ENCODE assay signal across 25 mouse cellular contexts in the genomic region with DNA sequence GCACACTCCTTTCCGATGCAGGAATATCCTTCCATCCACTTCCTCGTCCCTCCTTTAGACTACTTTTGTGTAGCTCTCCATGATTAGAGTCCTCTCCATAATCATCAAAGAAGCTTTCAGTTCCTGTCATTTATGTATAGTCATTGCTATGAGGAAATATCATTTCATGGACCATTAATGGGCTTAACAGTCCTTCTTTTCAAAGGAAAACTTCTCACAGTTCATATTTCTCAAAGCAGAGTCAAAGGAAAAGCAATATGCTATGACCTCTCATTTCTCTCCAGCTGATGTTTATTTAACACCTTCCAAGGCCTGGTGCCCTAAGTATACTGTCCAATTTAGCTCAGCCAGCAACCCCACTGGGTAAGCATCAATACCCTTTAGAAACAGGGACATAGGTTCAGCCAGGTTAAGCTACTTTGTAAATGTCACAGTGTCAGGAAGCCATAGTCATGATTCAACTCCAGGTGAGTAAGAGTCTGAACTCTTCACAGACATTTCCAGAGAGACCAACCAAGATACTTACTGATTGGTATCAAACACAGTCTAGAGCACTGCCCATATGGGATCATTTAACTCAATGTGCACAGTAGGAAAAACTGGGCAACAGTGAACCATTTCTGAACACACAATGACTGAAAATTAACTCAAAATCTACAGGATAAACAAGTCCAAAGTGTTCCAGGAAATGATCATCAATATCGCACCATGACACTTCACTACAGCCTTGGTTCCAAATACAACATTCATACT.
DNase-seq lines count a peak whose midpoint lies in the region; ATAC-seq and TF ChIP-seq lines count a peak whose summit lies in the region.
"Had no signal": no experiment of that assay in that cellular context is flagged by ENCODE, and none has a peak within 500 bp of the region (broad histone marks: within the 10 kb centered on the region; RNA-seq: fewer than 3 reads in every experiment).

No protein-coding gene starts in this region.

- WGBS in lung, embryonic 15.5 days: 44% methylated on average over 3 of the region's 3 CpGs

- peak overlapping the region; percentile 18; the same call in 1 of the 2 replicates for H3K27ac ChIP-seq in lung, embryonic 15.5 days
- no peak overlapping the region for H3K27ac ChIP-seq in gastrocnemius, adult 2 months
- H3K27ac ChIP-seq: embryonic facial prominence, embryonic 10.5 days; embryonic facial prominence, embryonic 13.5 days; forebrain, embryonic 12.5 days; forebrain, embryonic 15.5 days; heart, adult 2 months; heart, embryonic 10.5 days; heart, embryonic 13.5 days; hindbrain, embryonic 12.5 days; hindbrain, embryonic 15.5 days had no signal

- ATAC-seq in lung, embryonic 15.5 days (ENCODE audit: borderline replicate concordance, extremely low read depth, low FRiP score, low TSS enrichment): peak; percentile 79
- ATAC-seq: CD4-positive, CD25-positive, alpha-beta regulatory T cell, adult 4 months; forebrain, embryonic 15.5 days had no signal

- no peak overlapping the region for H3K9ac ChIP-seq in lung, embryonic 15.5 days
- H3K9ac ChIP-seq: embryonic facial prominence, embryonic 13.5 days; forebrain, embryonic 12.5 days; forebrain, embryonic 15.5 days; heart, embryonic 13.5 days; hindbrain, embryonic 12.5 days; hindbrain, embryonic 15.5 days had no signal

- no peak overlapping the region for H3K4me3 ChIP-seq in lung, embryonic 15.5 days
- no peak overlapping the region for H3K4me3 ChIP-seq in gastrocnemius, adult 2 months
- H3K4me3 ChIP-seq: embryonic facial prominence, embryonic 10.5 days; embryonic facial prominence, embryonic 13.5 days; erythroblast, embryonic 14.5 days; forebrain, embryonic 12.5 days; forebrain, embryonic 15.5 days; heart, adult 2 months; heart, embryonic 10.5 days; heart, embryonic 13.5 days; hindbrain, embryonic 12.5 days; hindbrain, embryonic 15.5 days had no signal

- no peak for TF ChIP-seq CTCF in gastrocnemius, adult 2 months (IDR thresholded peaks at IDR 0.05)

- intact Hi-C loops in gastrocnemius, adult 2 months (cut with DNase I): no loop called here
- intact Hi-C loops in heart, postnatal 10 days (cut with DNase I): no loop called here

- H3K4me2 ChIP-seq in lung, embryonic 15.5 days: no peak overlapping the region
- H3K4me2 ChIP-seq: embryonic facial prominence, embryonic 13.5 days; forebrain, embryonic 12.5 days; forebrain, embryonic 15.5 days; heart, embryonic 13.5 days; hindbrain, embryonic 12.5 days; hindbrain, embryonic 15.5 days had no signal

- H3K9me3 ChIP-seq in lung, embryonic 15.5 days: no peaks in the 10 kb centered on the region
- H3K9me3 ChIP-seq: embryonic facial prominence, embryonic 10.5 days; embryonic facial prominence, embryonic 13.5 days; forebrain, embryonic 12.5 days; forebrain, embryonic 15.5 days; heart, embryonic 10.5 days; heart, embryonic 13.5 days; hindbrain, embryonic 12.5 days; hindbrain, embryonic 15.5 days had no signal

- DNase-seq in lung, adult 18-20 months: no peak
- DNase-seq in lung, postnatal 10 days: peak; percentile 14
- peak; percentile 5 for DNase-seq in lung, postnatal 36 days
- no peak for DNase-seq in gastrocnemius, adult 2 months
- no peak for DNase-seq in heart, postnatal 10 days
- DNase-seq: adrenal gland, postnatal 25 days; cerebellum, adult 11-12 months; cerebellum, adult 8-10 months; cerebellum, postnatal 10 days; cerebellum, postnatal 36 days; embryo, embryonic 11 days; gastrocnemius, postnatal 10 days; gastrocnemius, postnatal 36 days; heart, adult 2 months had no signal

- H3K27me3 ChIP-seq in lung, embryonic 15.5 days: no peaks in the 10 kb centered on the region
- H3K27me3 ChIP-seq: embryonic facial prominence, embryonic 13.5 days; forebrain, embryonic 12.5 days; forebrain, embryonic 15.5 days; heart, embryonic 13.5 days; hindbrain, embryonic 12.5 days; hindbrain, embryonic 15.5 days had no signal

- no peaks in the 10 kb centered on the region for H3K36me3 ChIP-seq in lung, embryonic 15.5 days
- H3K36me3 ChIP-seq: embryonic facial prominence, embryonic 10.5 days; embryonic facial prominence, embryonic 13.5 days; forebrain, embryonic 12.5 days; forebrain, embryonic 15.5 days; heart, embryonic 10.5 days; heart, embryonic 13.5 days; hindbrain, embryonic 12.5 days; hindbrain, embryonic 15.5 days had no signal

- H3K4me1 ChIP-seq in lung, embryonic 15.5 days: peaks cover 10% of the 10 kb centered on the region; the same call in 1 of the 2 replicates
- H3K4me1 ChIP-seq: embryonic facial prominence, embryonic 10.5 days; embryonic facial prominence, embryonic 13.5 days; forebrain, embryonic 15.5 days; heart, embryonic 10.5 days; heart, embryonic 13.5 days; hindbrain, embryonic 15.5 days had no signal

Comparison
In these comparisons a context has a peak if more than half of its experiments do, and no peak if none do; other contexts are left out.
1. DNase-seq: peak in lung, postnatal 10 days (single experiment) and lung, postnatal 36 days (single experiment); none in lung, adult 18-20 months (0 of 2), gastrocnemius, adult 2 months (single experiment) and heart, postnatal 10 days (0 of 2).